ENCODE assay signal across 26 mouse cellular contexts in the genomic region with DNA sequence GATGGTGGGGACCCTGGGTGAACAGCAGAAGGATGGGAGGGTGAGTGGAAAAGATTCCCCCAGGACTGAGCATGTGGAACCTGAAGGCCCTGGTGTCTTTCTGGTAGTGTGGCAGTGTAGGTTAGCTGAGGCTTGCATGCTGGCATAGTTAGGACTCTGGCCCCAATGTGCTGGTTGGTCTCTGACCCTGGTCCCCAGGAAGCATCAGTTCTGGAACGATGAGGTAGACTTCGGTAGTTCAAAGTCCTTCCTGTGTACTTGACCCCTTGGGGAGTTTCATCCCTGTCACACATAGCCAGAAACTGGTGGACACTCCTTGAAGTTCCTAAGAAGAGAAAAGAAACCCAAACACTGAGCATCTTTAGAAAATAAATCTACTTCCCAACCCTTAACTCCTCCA. TPM values are rescaled to one million over a fixed set of nuclear protein-coding genes. Genes with fewer than 3 reads are reported as not detected.
A peak's percentile ranks its signal among the peaks of the same experiment; 100 is the strongest.
DNase-seq lines count a peak whose midpoint lies in the region; ATAC-seq lines count a peak whose summit lies in the region.
"Had no signal": no experiment of that assay in that cellular context is flagged by ENCODE, and none has a peak within 500 bp of the region (broad histone marks: within the 10 kb centered on the region; RNA-seq: fewer than 3 reads in every experiment).

No protein-coding gene starts in this region.

- peaks cover 24% of the 10 kb centered on the region for H3K36me3 ChIP-seq in kidney, embryonic 16.5 days (ENCODE audit: insufficient read depth, low read length)
- H3K36me3 ChIP-seq in limb, embryonic 13.5 days = peaks cover 50% of the 10 kb centered on the region
- peaks cover 64% of the 10 kb centered on the region for H3K36me3 ChIP-seq in limb, embryonic 10.5 days

- H3K27ac ChIP-seq in kidney, embryonic 16.5 days (ENCODE audit: low read length) = no peak overlapping the region
- no peak overlapping the region for H3K27ac ChIP-seq in limb, embryonic 13.5 days
- no peak overlapping the region for H3K27ac ChIP-seq in limb, embryonic 10.5 days
- H3K27ac ChIP-seq: forebrain, embryonic 10.5 days; forebrain, embryonic 13.5 days; heart, embryonic 15.5 days; hindbrain, embryonic 10.5 days; hindbrain, embryonic 13.5 days had no signal

- no peaks in the 10 kb centered on the region for H3K9me3 ChIP-seq in kidney, embryonic 16.5 days (ENCODE audit: low read length)
- no peaks in the 10 kb centered on the region for H3K9me3 ChIP-seq in limb, embryonic 13.5 days
- H3K9me3 ChIP-seq in limb, embryonic 10.5 days (replicated peaks) = no peaks in the 10 kb centered on the region
- H3K9me3 ChIP-seq: forebrain, embryonic 10.5 days; forebrain, embryonic 13.5 days; G1E; heart, embryonic 12.5 days; heart, embryonic 15.5 days; hindbrain, embryonic 10.5 days; hindbrain, embryonic 13.5 days had no signal

- no peaks in the 10 kb centered on the region for H3K27me3 ChIP-seq in kidney, embryonic 16.5 days (ENCODE audit: insufficient read depth, low read length)
- no peaks in the 10 kb centered on the region for H3K27me3 ChIP-seq in limb, embryonic 13.5 days
- H3K27me3 ChIP-seq in limb, embryonic 10.5 days (ENCODE audit: low read depth, poor library complexity, severe bottlenecking) = no peaks in the 10 kb centered on the region
- H3K27me3 ChIP-seq: CH12.LX; forebrain, embryonic 13.5 days; heart, embryonic 12.5 days; heart, embryonic 15.5 days; hindbrain, embryonic 13.5 days; Patski had no signal

- H3K4me3 ChIP-seq in kidney, embryonic 16.5 days (ENCODE audit: low read length) = no peak overlapping the region
- no peak overlapping the region for H3K4me3 ChIP-seq in limb, embryonic 13.5 days
- H3K4me3 ChIP-seq in limb, embryonic 10.5 days = no peak overlapping the region
- H3K4me3 ChIP-seq: forebrain, embryonic 10.5 days; forebrain, embryonic 13.5 days; heart, embryonic 12.5 days; heart, embryonic 15.5 days; hindbrain, embryonic 10.5 days; hindbrain, embryonic 13.5 days had no signal

- 85% methylated on average over 2 of the region's 2 CpGs for WGBS in kidney, embryonic 16.5 days
- WGBS in limb, embryonic 13.5 days = 84% methylated on average over 2 of the region's 2 CpGs
- WGBS in limb, embryonic 10.5 days = 95% methylated on average over 2 of the region's 2 CpGs

- H3K4me2 ChIP-seq in kidney, embryonic 16.5 days (replicated peaks; ENCODE audit: low read depth, low read length) = no peak overlapping the region
- no peak overlapping the region for H3K4me2 ChIP-seq in limb, embryonic 13.5 days (replicated peaks)
- H3K4me2 ChIP-seq: forebrain, embryonic 13.5 days; heart, embryonic 12.5 days; heart, embryonic 15.5 days; hindbrain, embryonic 13.5 days had no signal

- peaks cover 7% of the 10 kb centered on the region for H3K4me1 ChIP-seq in kidney, embryonic 16.5 days (ENCODE audit: insufficient read depth, low read length)
- H3K4me1 ChIP-seq in limb, embryonic 13.5 days = peaks cover under 1% of the 10 kb centered on the region
- H3K4me1 ChIP-seq in limb, embryonic 10.5 days = peaks cover 5% of the 10 kb centered on the region; the same call in 1 of the 2 replicates

- DNase-seq in kidney, adult 11 months = peak; percentile 30
- peak; percentile 64 for DNase-seq in kidney, adult 9 months
- no peak for DNase-seq in kidney, postnatal 10 days
- no peak for DNase-seq in limb, embryonic 10.5 days (ENCODE audit: low spot score)
- DNase-seq: adrenal gland, postnatal 10 days; adrenal gland, postnatal 36 days; B cell, adult 2 months; cerebellum, adult 18-20 months; cerebellum, adult 9-10 months; cerebellum, postnatal 14 days; gastrocnemius, postnatal 10 days; gastrocnemius, postnatal 36 days; heart, postnatal 10 days; heart, postnatal 36 days had no signal

- ATAC-seq in kidney, embryonic 16.5 days (ENCODE audit: low FRiP score, low TSS enrichment) = no peak
- no peak for ATAC-seq in limb, embryonic 13.5 days (ENCODE audit: low FRiP score, low read depth)
- ATAC-seq: forebrain, embryonic 13.5 days; forebrain, embryonic 16.5 days; Patski had no signal

- H3K9ac ChIP-seq in kidney, embryonic 16.5 days (replicated peaks; ENCODE audit: low read length) = no peak overlapping the region
- H3K9ac ChIP-seq in limb, embryonic 13.5 days = peak overlapping the region; percentile 19; the same call in 1 of the 2 replicates
- H3K9ac ChIP-seq: forebrain, embryonic 13.5 days; heart, embryonic 12.5 days; heart, embryonic 15.5 days; hindbrain, embryonic 13.5 days had no signal

RNA-seq across cellular contexts. Expression of a gene that starts 3.8 kb away (rescaled TPM):
- 29.1 and 37.2 TPM in 2 replicates for polyA plus RNA-seq in kidney, embryonic 16.5 days (2015; fragmentation: Nextera tagmentation; extraction: Ambion mirVana)
- 59.8 and 60.5 TPM in 2 replicates for polyA plus RNA-seq in limb, embryonic 13.5 days (2015; fragmentation: Nextera tagmentation; extraction: Ambion mirVana)
- 35.7 and 43.2 TPM in 2 replicates for polyA plus RNA-seq in limb, embryonic 10.5 days (2016; fragmentation: Nextera tagmentation; extraction: Ambion mirVana)

RNA-seq across cellular contexts. Expression of a gene that starts 53.4 kb away (rescaled TPM):
- polyA plus RNA-seq in kidney, embryonic 16.5 days (2015; fragmentation: Nextera tagmentation; extraction: Ambion mirVana) = 0.55 TPM in 2 replicates
- 1.3 and 1.9 TPM in 2 replicates for polyA plus RNA-seq in limb, embryonic 13.5 days (2015; fragmentation: Nextera tagmentation; extraction: Ambion mirVana)
- polyA plus RNA-seq in limb, embryonic 10.5 days (2016; fragmentation: Nextera tagmentation; extraction: Ambion mirVana) = 0.83 and 1.3 TPM in 2 replicates

Comparison
In these comparisons a context has a peak if more than half of its experiments do, and no peak if none do; other contexts are left out.
1. DNase-seq: peak in kidney, adult 11 months (single experiment) and kidney, adult 9 months (single experiment); none in kidney, postnatal 10 days (single experiment) and limb, embryonic 10.5 days (single experiment).